In the genomic region with DNA sequence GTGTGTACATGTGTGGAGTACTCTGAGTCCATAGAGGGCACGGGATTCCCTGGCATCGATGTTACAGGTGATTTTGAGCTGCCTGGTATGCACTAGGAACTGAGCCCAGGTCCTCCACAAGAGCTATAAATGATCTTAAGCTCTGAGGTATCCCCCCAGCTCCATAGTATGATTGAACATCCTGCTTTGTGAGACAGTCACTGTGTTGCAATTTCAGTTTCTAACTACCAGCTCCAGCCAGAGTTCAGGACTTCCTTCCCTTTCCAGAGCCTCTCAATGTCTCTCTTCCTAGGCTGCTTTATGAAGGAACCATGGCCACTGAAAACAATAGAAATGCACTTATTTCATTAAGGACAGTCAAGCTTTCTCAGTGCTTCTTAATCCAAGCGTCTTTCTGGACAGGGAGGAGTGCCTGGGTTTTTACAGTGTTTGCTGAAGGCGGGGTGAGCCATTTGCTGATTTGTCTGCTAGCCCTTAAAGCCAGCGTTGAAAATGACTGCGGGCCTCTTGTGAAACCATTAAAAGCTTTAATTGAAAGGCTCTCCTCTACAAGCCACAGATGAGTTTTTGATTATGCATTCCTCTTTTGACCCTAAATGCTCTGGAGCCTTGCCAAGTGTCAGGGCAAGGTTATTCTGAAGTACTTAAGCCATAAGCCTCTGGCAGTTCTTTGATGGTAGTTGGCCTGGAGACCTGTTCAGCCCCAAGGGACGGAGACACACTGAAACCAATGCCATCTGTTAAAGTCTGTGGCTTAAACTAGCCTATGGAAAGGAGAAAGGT, we compare ENCODE assay signal across 12 mouse cellular contexts.
DNase-seq lines count a peak whose midpoint lies in the region; ATAC-seq lines count a peak whose summit lies in the region.
"Had no signal": no experiment of that assay in that cellular context is flagged by ENCODE, and none has a peak within 500 bp of the region (broad histone marks: within the 10 kb centered on the region; RNA-seq: fewer than 3 reads in every experiment).

No protein-coding gene starts in this region.

- no peaks in the 10 kb centered on the region for H3K4me1 ChIP-seq in forebrain, embryonic 11.5 days (replicated peaks; ENCODE audit: control insufficient read depth, insufficient read depth, low read length)
- peaks cover 5% of the 10 kb centered on the region; the same call in 1 of the 2 replicates for H3K4me1 ChIP-seq in forebrain, embryonic 15.5 days
- H3K4me1 ChIP-seq in hindbrain, embryonic 16.5 days (ENCODE audit: control insufficient read depth, insufficient read depth, low read depth, low read length), result no peaks in the 10 kb centered on the region
- H3K4me1 ChIP-seq in lung, embryonic 15.5 days, result 0 out of 2 replicates have a peak, but pooled peaks cover 8% of the 10 kb centered on the region
- H3K4me1 ChIP-seq: hindbrain, embryonic 15.5 days had no signal

- intact Hi-C loops in gastrocnemius, postnatal 14 days (cut with DNase I; ENCODE audit: low total_unique reads), result no loop called here

- H3K4me2 ChIP-seq in forebrain, embryonic 11.5 days (ENCODE audit: low read depth, low read length, severe bottlenecking), result no peak overlapping the region
- H3K4me2 ChIP-seq in forebrain, embryonic 15.5 days (replicated peaks), result no peak overlapping the region
- no peak overlapping the region for H3K4me2 ChIP-seq in hindbrain, embryonic 16.5 days (ENCODE audit: low read length)
- H3K4me2 ChIP-seq in lung, embryonic 15.5 days, result no peak overlapping the region
- H3K4me2 ChIP-seq: hindbrain, embryonic 15.5 days had no signal

- DNase-seq in forebrain, embryonic 11.5 days (ENCODE audit: low spot score), result peak; percentile 49
- DNase-seq in R1 (ENCODE audit: low read depth, low spot score), result peak; percentile 5
- no peak for DNase-seq in gastrocnemius, postnatal 14 days
- no peak for DNase-seq in yolk sac, embryonic 10.5 days (ENCODE audit: low spot score)
- no peak for DNase-seq in frontal cortex, postnatal 10 days (ENCODE audit: low spot score in 2 of 2)
- DNase-seq: cerebellum, adult 9-10 months; gastrocnemius, postnatal 36 days had no signal

- H3K4me3 ChIP-seq in forebrain, embryonic 11.5 days (ENCODE audit: low read depth, low read length), result no peak overlapping the region
- no peak overlapping the region for H3K4me3 ChIP-seq in forebrain, embryonic 15.5 days
- H3K4me3 ChIP-seq in hindbrain, embryonic 16.5 days (ENCODE audit: low read length), result no peak overlapping the region
- no peak overlapping the region for H3K4me3 ChIP-seq in lung, embryonic 15.5 days
- H3K4me3 ChIP-seq: hindbrain, embryonic 15.5 days had no signal

- ATAC-seq in forebrain, embryonic 11.5 days (replicated peaks; ENCODE audit: low FRiP score), result no peak; the same call in 1 of the 2 replicates
- no peak for ATAC-seq in forebrain, embryonic 15.5 days (replicated peaks)
- ATAC-seq in hindbrain, embryonic 16.5 days, result peak; percentile 54; the same call in 1 of the 2 replicates
- ATAC-seq in lung, embryonic 15.5 days (ENCODE audit: borderline replicate concordance, extremely low read depth, low FRiP score, low TSS enrichment), result no peak

- 50% methylated on average over 7 of the region's 7 CpGs for WGBS in forebrain, embryonic 11.5 days
- 37% methylated on average over 7 of the region's 7 CpGs for WGBS in forebrain, embryonic 15.5 days
- 47% methylated on average over 7 of the region's 7 CpGs for WGBS in hindbrain, embryonic 16.5 days
- WGBS in lung, embryonic 15.5 days, result 32% methylated on average over 7 of the region's 7 CpGs

- H3K27ac ChIP-seq in forebrain, embryonic 11.5 days (ENCODE audit: low read depth, low read length), result peak overlapping the region; percentile 18; the same call in 1 of the 2 replicates
- no peak overlapping the region for H3K27ac ChIP-seq in forebrain, embryonic 15.5 days (replicated peaks)
- no peak overlapping the region for H3K27ac ChIP-seq in hindbrain, embryonic 16.5 days (ENCODE audit: low read depth, low read length)
- H3K27ac ChIP-seq in lung, embryonic 15.5 days, result peak overlapping the region; percentile 45; the same call in 1 of the 2 replicates
- H3K27ac ChIP-seq: hindbrain, embryonic 15.5 days; macrophage had no signal

- no peaks in the 10 kb centered on the region for H3K27me3 ChIP-seq in forebrain, embryonic 11.5 days (ENCODE audit: control insufficient read depth, insufficient read depth, low read length)
- H3K27me3 ChIP-seq in forebrain, embryonic 15.5 days, result no peaks in the 10 kb centered on the region
- no peaks in the 10 kb centered on the region for H3K27me3 ChIP-seq in hindbrain, embryonic 16.5 days (replicated peaks; ENCODE audit: control insufficient read depth, insufficient read depth, low read length)
- H3K27me3 ChIP-seq in lung, embryonic 15.5 days, result no peaks in the 10 kb centered on the region
- H3K27me3 ChIP-seq: hindbrain, embryonic 15.5 days had no signal

- no peak overlapping the region for H3K9ac ChIP-seq in forebrain, embryonic 11.5 days (ENCODE audit: low read length)
- H3K9ac ChIP-seq in forebrain, embryonic 15.5 days (replicated peaks), result no peak overlapping the region
- H3K9ac ChIP-seq in hindbrain, embryonic 16.5 days (ENCODE audit: low read depth, low read length), result no peak overlapping the region
- no peak overlapping the region for H3K9ac ChIP-seq in lung, embryonic 15.5 days
- H3K9ac ChIP-seq: hindbrain, embryonic 15.5 days had no signal

- no peaks in the 10 kb centered on the region for H3K36me3 ChIP-seq in forebrain, embryonic 11.5 days (ENCODE audit: control insufficient read depth, insufficient read depth, low read length)
- H3K36me3 ChIP-seq in forebrain, embryonic 15.5 days, result no peaks in the 10 kb centered on the region
- no peaks in the 10 kb centered on the region for H3K36me3 ChIP-seq in hindbrain, embryonic 16.5 days (ENCODE audit: control insufficient read depth, insufficient read depth, low read length)
- H3K36me3 ChIP-seq in lung, embryonic 15.5 days, result no peaks in the 10 kb centered on the region
- H3K36me3 ChIP-seq: hindbrain, embryonic 15.5 days had no signal

- no peaks in the 10 kb centered on the region for H3K9me3 ChIP-seq in forebrain, embryonic 11.5 days (ENCODE audit: control insufficient read depth, low read length)
- no peaks in the 10 kb centered on the region for H3K9me3 ChIP-seq in forebrain, embryonic 15.5 days
- no peaks in the 10 kb centered on the region for H3K9me3 ChIP-seq in hindbrain, embryonic 16.5 days (ENCODE audit: control insufficient read depth, low read length)
- no peaks in the 10 kb centered on the region for H3K9me3 ChIP-seq in lung, embryonic 15.5 days
- H3K9me3 ChIP-seq: hindbrain, embryonic 15.5 days had no signal

Comparison
In these comparisons a context has a peak if more than half of its experiments do, and no peak if none do; other contexts are left out.
1. H3K27ac ChIP-seq: peak in forebrain, embryonic 11.5 days (single experiment) and lung, embryonic 15.5 days (single experiment); none in forebrain, embryonic 15.5 days (single experiment) and hindbrain, embryonic 16.5 days (single experiment).
2. DNase-seq: peak in forebrain, embryonic 11.5 days (single experiment) and R1 (single experiment); none in gastrocnemius, postnatal 14 days (single experiment), yolk sac, embryonic 10.5 days (single experiment) and frontal cortex, postnatal 10 days (0 of 2).